ENCODE assay signal across 8 mouse cellular contexts in genomic region chr14:67599734-67600133, GRCm38 (mm10).
DNase-seq lines count a peak whose midpoint lies in the region; ATAC-seq and TF ChIP-seq lines count a peak whose summit lies in the region.
"Had no signal": no experiment of that assay in that cellular context is flagged by ENCODE, and none has a peak within 500 bp of the region (broad histone marks: within the 10 kb centered on the region; RNA-seq: fewer than 3 reads in every experiment).

No protein-coding gene starts in this region.

- in situ Hi-C loops in CH12.LX (cut with MboI; ENCODE audit: low pct_ligation_motif_present, low pct_unique_long_range_greater_than_20kb, low sequenced_read_pairs): loop anchor here (25.0 kb wide), 1 partner anchor 387 kb away; no protein-coding TSS in a partner anchor

- TF ChIP-seq CTCF in hindbrain, postnatal 0 days (IDR thresholded peaks at IDR 0.05; ENCODE audit: low read depth): peak; percentile 89
- TF ChIP-seq CTCF in CH12.LX (conservative IDR thresholded peaks at IDR 0.05 in 1 of 2, IDR thresholded peaks at IDR 0.05 in 1 of 2; ENCODE audit: low read depth in 2 of 2, low read length in 2 of 2): peak; percentile 41 to 59

- DNase-seq in hindbrain, postnatal 0 days (ENCODE audit: low spot score): peak; percentile 53
- DNase-seq in 416B (ENCODE audit: low read depth): peak; percentile 9
- DNase-seq in CH12.LX (ENCODE audit: extremely low read depth): peak; percentile 27
- peak; percentile 14 for DNase-seq in kidney, adult 9 months
- DNase-seq in MN1 (ENCODE audit: low spot score): no peak
- no peak for DNase-seq in thymus, postnatal 14 days

- no peak overlapping the region for H3K4me2 ChIP-seq in hindbrain, postnatal 0 days (ENCODE audit: low read depth, low read length)
- no peak overlapping the region for H3K4me2 ChIP-seq in hindbrain, embryonic 12.5 days (replicated peaks)
- H3K4me2 ChIP-seq in CH12.LX (ENCODE audit: insufficient read depth, low read depth, poor library complexity, severe bottlenecking): no peak overlapping the region
- H3K4me2 ChIP-seq: lung, embryonic 15.5 days had no signal

- no peaks in the 10 kb centered on the region for H3K79me2 ChIP-seq in CH12.LX (replicated peaks; ENCODE audit: control insufficient read depth, extremely low read depth, insufficient read depth, poor library complexity, severe bottlenecking)

- no peaks in the 10 kb centered on the region for H3K4me1 ChIP-seq in hindbrain, postnatal 0 days (ENCODE audit: insufficient read depth, low read length)
- H3K4me1 ChIP-seq in hindbrain, embryonic 12.5 days: no peaks in the 10 kb centered on the region
- H3K4me1 ChIP-seq in CH12.LX (ENCODE audit: control insufficient read depth in 1 of 2, insufficient read depth in 2 of 2): no peaks in the 10 kb centered on the region

- WGBS in hindbrain, postnatal 0 days: 25% methylated on average over 4 of the region's 4 CpGs
- 13% methylated on average over 4 of the region's 4 CpGs for WGBS in hindbrain, embryonic 12.5 days

- no peaks in the 10 kb centered on the region for H3K36me3 ChIP-seq in hindbrain, postnatal 0 days (ENCODE audit: insufficient read depth, low read length)
- no peaks in the 10 kb centered on the region for H3K36me3 ChIP-seq in hindbrain, embryonic 12.5 days
- no peaks in the 10 kb centered on the region for H3K36me3 ChIP-seq in CH12.LX (replicated peaks in 1 of 2; ENCODE audit: control insufficient read depth in 1 of 2, insufficient read depth in 1 of 2, low read length in 1 of 2)
- H3K36me3 ChIP-seq: lung, embryonic 15.5 days had no signal

- no peak for TF ChIP-seq EP300 in CH12.LX (IDR thresholded peaks at IDR 0.05; ENCODE audit: low read length)

- H3K27ac ChIP-seq in hindbrain, postnatal 0 days: no peak overlapping the region
- no peak overlapping the region for H3K27ac ChIP-seq in hindbrain, embryonic 12.5 days
- no peak overlapping the region for H3K27ac ChIP-seq in CH12.LX (ENCODE audit: insufficient read depth, low read depth)
- H3K27ac ChIP-seq: lung, embryonic 15.5 days had no signal

- peak; percentile 57 for TF ChIP-seq RAD21 in CH12.LX (IDR thresholded peaks at IDR 0.05; ENCODE audit: low read depth, low read length)

- H3K4me3 ChIP-seq in hindbrain, postnatal 0 days (ENCODE audit: low read length): no peak overlapping the region
- no peak overlapping the region for H3K4me3 ChIP-seq in hindbrain, embryonic 12.5 days
- H3K4me3 ChIP-seq in CH12.LX (replicated peaks in 1 of 3; ENCODE audit: low read depth in 2 of 3, low read length in 2 of 3, poor library complexity in 1 of 3): no peak overlapping the region
- H3K4me3 ChIP-seq: lung, embryonic 15.5 days had no signal

- TF ChIP-seq POLR2A in CH12.LX (IDR thresholded peaks at IDR 0.05; ENCODE audit: low read depth, low read length): no peak

- no peaks in the 10 kb centered on the region for H3K27me3 ChIP-seq in hindbrain, postnatal 0 days (ENCODE audit: insufficient read depth, low read length)
- peaks cover 5% of the 10 kb centered on the region; the same call in 1 of the 2 replicates for H3K27me3 ChIP-seq in hindbrain, embryonic 12.5 days
- no peaks in the 10 kb centered on the region for H3K27me3 ChIP-seq in CH12.LX (replicated peaks)
- H3K27me3 ChIP-seq: lung, embryonic 15.5 days had no signal

- ATAC-seq in hindbrain, postnatal 0 days: no peak
- ATAC-seq in hindbrain, embryonic 12.5 days (ENCODE audit: low FRiP score): no peak

- H3K9ac ChIP-seq in hindbrain, postnatal 0 days (replicated peaks; ENCODE audit: low read length): no peak overlapping the region
- no peak overlapping the region for H3K9ac ChIP-seq in hindbrain, embryonic 12.5 days
- no peak overlapping the region for H3K9ac ChIP-seq in CH12.LX (ENCODE audit: insufficient read depth, low read depth)
- H3K9ac ChIP-seq: lung, embryonic 15.5 days had no signal

- H3K9me3 ChIP-seq in hindbrain, postnatal 0 days (ENCODE audit: low read length): no peaks in the 10 kb centered on the region
- no peaks in the 10 kb centered on the region for H3K9me3 ChIP-seq in hindbrain, embryonic 12.5 days (replicated peaks)
- no peaks in the 10 kb centered on the region for H3K9me3 ChIP-seq in CH12.LX (replicated peaks; ENCODE audit: low read length)
- H3K9me3 ChIP-seq: lung, embryonic 15.5 days had no signal

- dilution Hi-C loops in CH12.LX (cut with MboI; ENCODE audit: extremely low pct_ligation_motif_present, extremely low pct_unique_long_range_greater_than_20kb, low sequenced_read_pairs): no loop called here

TF ChIP-seq in CH12.LX, 34 proteins besides CTCF, POLR2A, EP300 and RAD21:
- peak; percentile 50 for TF ChIP-seq SMC3 (IDR thresholded peaks at IDR 0.05; ENCODE audit: low read depth, low read length)
- TF ChIP-seq BHLHE40 (IDR thresholded peaks at IDR 0.05; ENCODE audit: low read depth, low read length): no peak
- TF ChIP-seq USF1 (IDR thresholded peaks at IDR 0.05; ENCODE audit: low read depth, low read length): no peak
- no peak for TF ChIP-seq UBTF (IDR thresholded peaks at IDR 0.05; ENCODE audit: low read depth, low read length)
TF ChIP-seq in CH12.LX: peak in this region for 1.

Comparison
In these comparisons a context has a peak if more than half of its experiments do, and no peak if none do; other contexts are left out.
1. DNase-seq: peak in hindbrain, postnatal 0 days (single experiment), 416B (single experiment), CH12.LX (single experiment) and kidney, adult 9 months (single experiment); none in MN1 (single experiment) and thymus, postnatal 14 days (single experiment).